Comparison of ENCODE assay signal across 18 mouse cellular contexts in genomic region chr16:58146479-58146878, GRCm38 (mm10).
DNase-seq lines count a peak whose midpoint lies in the region; ATAC-seq lines count a peak whose summit lies in the region.
"Had no signal": no experiment of that assay in that cellular context is flagged by ENCODE, and none has a peak within 500 bp of the region (broad histone marks: within the 10 kb centered on the region; RNA-seq: fewer than 3 reads in every experiment).

No protein-coding gene starts in this region.

- 47% methylated on average over 6 of the region's 6 CpGs for WGBS in embryonic facial prominence, embryonic 14.5 days
- 74% methylated on average over 6 of the region's 6 CpGs for WGBS in embryonic facial prominence, embryonic 10.5 days
- 55% methylated on average over 6 of the region's 6 CpGs for WGBS in midbrain, embryonic 11.5 days
- 60% methylated on average over 6 of the region's 6 CpGs for WGBS in midbrain, embryonic 10.5 days
- 48% methylated on average over 6 of the region's 6 CpGs for WGBS in neural tube, embryonic 11.5 days

- no peak overlapping the region for H3K9ac ChIP-seq in embryonic facial prominence, embryonic 14.5 days (ENCODE audit: low read depth, low read length)
- H3K9ac ChIP-seq in midbrain, embryonic 11.5 days (ENCODE audit: low read length): no peak overlapping the region
- H3K9ac ChIP-seq in neural tube, embryonic 11.5 days (ENCODE audit: low read length): no peak overlapping the region
- H3K9ac ChIP-seq: forebrain, embryonic 15.5 days; heart, embryonic 13.5 days; hindbrain, embryonic 14.5 days had no signal

- no peaks in the 10 kb centered on the region; the same call in 1 of the 2 replicates for H3K4me1 ChIP-seq in embryonic facial prominence, embryonic 14.5 days (ENCODE audit: control insufficient read depth, insufficient read depth, low read length)
- H3K4me1 ChIP-seq in embryonic facial prominence, embryonic 10.5 days: no peaks in the 10 kb centered on the region
- H3K4me1 ChIP-seq in midbrain, embryonic 11.5 days (ENCODE audit: control insufficient read depth, insufficient read depth, low read length): no peaks in the 10 kb centered on the region
- no peaks in the 10 kb centered on the region for H3K4me1 ChIP-seq in midbrain, embryonic 10.5 days
- no peaks in the 10 kb centered on the region for H3K4me1 ChIP-seq in neural tube, embryonic 11.5 days (ENCODE audit: control insufficient read depth, insufficient read depth, low read length)
- H3K4me1 ChIP-seq: forebrain, embryonic 15.5 days; heart, embryonic 13.5 days had no signal

- DNase-seq in embryonic facial prominence, embryonic 14.5 days (ENCODE audit: low spot score): peak; percentile 19
- DNase-seq in embryonic facial prominence, embryonic 10.5 days (ENCODE audit: low spot score): no peak
- DNase-seq in midbrain, embryonic 11.5 days (ENCODE audit: low spot score, missing footprints): no peak
- no peak for DNase-seq in midbrain, embryonic 10.5 days (ENCODE audit: low spot score)
- DNase-seq in neural tube, embryonic 11.5 days (ENCODE audit: low spot score): no peak
- DNase-seq in neural tube, embryonic 10.5 days (ENCODE audit: extremely low spot score, low spot score): no peak
- no peak for DNase-seq in left cerebral cortex, postnatal 36 days (ENCODE audit: low spot score in 2 of 2)
- DNase-seq: adrenal gland, postnatal 14 days; cerebellum, adult 11-12 months; cerebellum, adult 9-10 months; cerebellum, postnatal 25 days; gastrocnemius, postnatal 36 days; heart, adult 11 months; heart, postnatal 36 days had no signal

- no peaks in the 10 kb centered on the region for H3K9me3 ChIP-seq in embryonic facial prominence, embryonic 14.5 days (ENCODE audit: control insufficient read depth, low read length)
- no peaks in the 10 kb centered on the region for H3K9me3 ChIP-seq in embryonic facial prominence, embryonic 10.5 days
- no peaks in the 10 kb centered on the region for H3K9me3 ChIP-seq in midbrain, embryonic 11.5 days (ENCODE audit: control insufficient read depth, low read length)
- no peaks in the 10 kb centered on the region for H3K9me3 ChIP-seq in midbrain, embryonic 10.5 days (replicated peaks)
- no peaks in the 10 kb centered on the region for H3K9me3 ChIP-seq in neural tube, embryonic 11.5 days (ENCODE audit: control insufficient read depth, low read length)
- H3K9me3 ChIP-seq: forebrain, embryonic 15.5 days; heart, embryonic 13.5 days had no signal

- no peaks in the 10 kb centered on the region for H3K27me3 ChIP-seq in embryonic facial prominence, embryonic 14.5 days (replicated peaks; ENCODE audit: control insufficient read depth, insufficient read depth, low read length)
- no peaks in the 10 kb centered on the region for H3K27me3 ChIP-seq in embryonic facial prominence, embryonic 10.5 days (replicated peaks; ENCODE audit: low read depth, poor library complexity, severe bottlenecking)
- no peaks in the 10 kb centered on the region for H3K27me3 ChIP-seq in midbrain, embryonic 11.5 days (ENCODE audit: control insufficient read depth, insufficient read depth, low read length)
- no peaks in the 10 kb centered on the region for H3K27me3 ChIP-seq in midbrain, embryonic 10.5 days (ENCODE audit: low read depth, poor library complexity, severe bottlenecking)
- no peaks in the 10 kb centered on the region for H3K27me3 ChIP-seq in neural tube, embryonic 11.5 days (ENCODE audit: control insufficient read depth, insufficient read depth, low read length)
- H3K27me3 ChIP-seq: forebrain, embryonic 15.5 days; heart, embryonic 13.5 days had no signal

- no peak overlapping the region for H3K4me2 ChIP-seq in embryonic facial prominence, embryonic 14.5 days (ENCODE audit: low read depth, low read length)
- no peak overlapping the region for H3K4me2 ChIP-seq in midbrain, embryonic 11.5 days
- H3K4me2 ChIP-seq in neural tube, embryonic 11.5 days (ENCODE audit: low read depth): no peak overlapping the region
- H3K4me2 ChIP-seq: forebrain, embryonic 15.5 days; heart, embryonic 13.5 days; hindbrain, embryonic 14.5 days had no signal

- H3K4me3 ChIP-seq in embryonic facial prominence, embryonic 14.5 days (ENCODE audit: low read depth, low read length): no peak overlapping the region
- H3K4me3 ChIP-seq in embryonic facial prominence, embryonic 10.5 days: no peak overlapping the region
- no peak overlapping the region for H3K4me3 ChIP-seq in midbrain, embryonic 11.5 days (ENCODE audit: low read depth, low read length)
- H3K4me3 ChIP-seq in midbrain, embryonic 10.5 days: no peak overlapping the region
- H3K4me3 ChIP-seq in neural tube, embryonic 11.5 days (ENCODE audit: low read depth, low read length): no peak overlapping the region
- H3K4me3 ChIP-seq: forebrain, embryonic 15.5 days; heart, embryonic 13.5 days had no signal

- ATAC-seq in embryonic facial prominence, embryonic 14.5 days (ENCODE audit: low read depth): no peak
- peak; percentile 59 for ATAC-seq in midbrain, embryonic 11.5 days (ENCODE audit: low FRiP score)
- 0 out of 2 replicates have a peak, but pooled peaks have one; percentile 64 for ATAC-seq in neural tube, embryonic 11.5 days (ENCODE audit: insufficient read depth, low FRiP score, low TSS enrichment)
- ATAC-seq: activated CD4-positive, CD25-positive, alpha-beta regulatory T cell, adult 4 months; forebrain, embryonic 15.5 days had no signal

- H3K36me3 ChIP-seq in embryonic facial prominence, embryonic 14.5 days (ENCODE audit: control insufficient read depth, insufficient read depth, low read length): no peaks in the 10 kb centered on the region
- no peaks in the 10 kb centered on the region for H3K36me3 ChIP-seq in embryonic facial prominence, embryonic 10.5 days (replicated peaks)
- no peaks in the 10 kb centered on the region for H3K36me3 ChIP-seq in midbrain, embryonic 11.5 days (ENCODE audit: control insufficient read depth, insufficient read depth, low read length)
- H3K36me3 ChIP-seq in midbrain, embryonic 10.5 days: no peaks in the 10 kb centered on the region
- H3K36me3 ChIP-seq in neural tube, embryonic 11.5 days (ENCODE audit: control insufficient read depth, insufficient read depth, low read length): no peaks in the 10 kb centered on the region
- H3K36me3 ChIP-seq: forebrain, embryonic 15.5 days; heart, embryonic 13.5 days had no signal

- no peak overlapping the region for H3K27ac ChIP-seq in embryonic facial prominence, embryonic 14.5 days (replicated peaks; ENCODE audit: low read depth, low read length)
- H3K27ac ChIP-seq in embryonic facial prominence, embryonic 10.5 days (replicated peaks): no peak overlapping the region
- no peak overlapping the region for H3K27ac ChIP-seq in midbrain, embryonic 11.5 days (ENCODE audit: low read depth, low read length)
- no peak overlapping the region for H3K27ac ChIP-seq in midbrain, embryonic 10.5 days (replicated peaks)
- no peak overlapping the region for H3K27ac ChIP-seq in neural tube, embryonic 11.5 days (ENCODE audit: low read depth, low read length)
- H3K27ac ChIP-seq: forebrain, embryonic 15.5 days; heart, embryonic 13.5 days; hindbrain, embryonic 14.5 days had no signal

- intact Hi-C loops in left cerebral cortex, postnatal 36 days (cut with DNase I): no loop called here
